Comparison of ENCODE assay signal across 10 mouse cellular contexts in the genomic region with DNA sequence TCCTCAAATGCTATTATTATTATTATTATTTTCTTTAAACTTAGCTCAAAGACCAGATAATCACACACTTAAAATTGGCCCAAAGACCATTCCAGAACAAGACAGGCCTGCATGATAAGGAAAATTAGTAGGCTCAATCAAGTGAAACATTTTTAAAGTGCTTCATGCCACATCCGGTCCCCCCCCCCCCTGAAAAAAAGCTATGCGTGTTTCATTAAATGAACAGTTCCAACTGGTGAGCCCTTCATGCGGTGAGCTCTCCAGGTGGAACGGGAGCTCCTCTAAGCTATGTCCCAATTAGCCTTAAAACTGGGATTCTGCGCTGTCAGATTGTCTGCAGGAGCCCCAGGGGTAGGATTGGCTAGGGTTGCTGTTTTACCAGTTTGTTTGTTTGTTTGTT. TPM values are rescaled to one million over a fixed set of nuclear protein-coding genes. Genes with fewer than 3 reads are reported as not detected.
DNase-seq lines count a peak whose midpoint lies in the region; ATAC-seq and TF ChIP-seq lines count a peak whose summit lies in the region.
"Had no signal": no experiment of that assay in that cellular context is flagged by ENCODE, and none has a peak within 500 bp of the region (broad histone marks: within the 10 kb centered on the region; RNA-seq: fewer than 3 reads in every experiment).

No protein-coding gene starts in this region.

- no peak for TF ChIP-seq POLR2A in spleen, adult 2 months (IDR thresholded peaks at IDR 0.05; ENCODE audit: low read depth, low read length)

- H3K27me3 ChIP-seq in heart, embryonic 10.5 days (ENCODE audit: insufficient read depth, poor library complexity, severe bottlenecking): 0 out of 2 replicates have a peak, but pooled peaks cover 3% of the 10 kb centered on the region
- no peaks in the 10 kb centered on the region for H3K27me3 ChIP-seq in spleen, adult 2 months (ENCODE audit: control insufficient read depth, insufficient read depth, low read length)
- H3K27me3 ChIP-seq in liver, embryonic 14.5 days (ENCODE audit: control insufficient read depth, insufficient read depth, low read length): no peaks in the 10 kb centered on the region
- no peaks in the 10 kb centered on the region for H3K27me3 ChIP-seq in stomach, postnatal 0 days (ENCODE audit: control insufficient read depth, insufficient read depth, low read length)

- peak overlapping the region; percentile 69; the same call in 1 of the 2 replicates for H3K4me3 ChIP-seq in heart, embryonic 10.5 days
- H3K4me3 ChIP-seq in spleen, adult 2 months (ENCODE audit: extremely low read depth, insufficient read depth, insufficient read length): no peak overlapping the region
- no peak overlapping the region for H3K4me3 ChIP-seq in liver, embryonic 14.5 days (ENCODE audit: insufficient read depth in 1 of 2, low read depth in 2 of 2, low read length in 2 of 2)
- H3K4me3 ChIP-seq in stomach, postnatal 0 days (ENCODE audit: low read depth, low read length): no peak overlapping the region

- TF ChIP-seq CTCF in spleen, adult 2 months (IDR thresholded peaks at IDR 0.05; ENCODE audit: extremely low read depth, insufficient read depth, insufficient read length, insufficient replicate concordance): no peak
- no peak for TF ChIP-seq CTCF in liver, embryonic 14.5 days (IDR thresholded peaks at IDR 0.05; ENCODE audit: low read depth)
- TF ChIP-seq CTCF in stomach, postnatal 0 days (IDR thresholded peaks at IDR 0.05; ENCODE audit: low read depth): no peak

- peaks cover 2% of the 10 kb centered on the region; the same call in 1 of the 2 replicates for H3K9me3 ChIP-seq in heart, embryonic 10.5 days
- H3K9me3 ChIP-seq in liver, embryonic 14.5 days (ENCODE audit: control insufficient read depth, low read length): no peaks in the 10 kb centered on the region
- no peaks in the 10 kb centered on the region for H3K9me3 ChIP-seq in stomach, postnatal 0 days (ENCODE audit: control insufficient read depth, low read length)

- H3K27ac ChIP-seq in heart, embryonic 10.5 days: no peak overlapping the region
- peak overlapping the region; percentile 73 for H3K27ac ChIP-seq in spleen, adult 2 months (ENCODE audit: insufficient read depth, low read length)
- no peak overlapping the region for H3K27ac ChIP-seq in liver, embryonic 14.5 days
- no peak overlapping the region for H3K27ac ChIP-seq in stomach, postnatal 0 days (replicated peaks)

- 0 out of 2 replicates have a peak, but pooled peaks cover 7% of the 10 kb centered on the region for H3K36me3 ChIP-seq in heart, embryonic 10.5 days
- H3K36me3 ChIP-seq in spleen, adult 2 months (ENCODE audit: control insufficient read depth, insufficient read depth, low read length): no peaks in the 10 kb centered on the region
- H3K36me3 ChIP-seq in liver, embryonic 14.5 days (replicated peaks; ENCODE audit: control insufficient read depth, insufficient read depth, low read depth): no peaks in the 10 kb centered on the region
- H3K36me3 ChIP-seq in stomach, postnatal 0 days (ENCODE audit: control insufficient read depth, insufficient read depth, low read length): no peaks in the 10 kb centered on the region

- WGBS in heart, embryonic 10.5 days: 82% methylated on average over 5 of the region's 5 CpGs
- WGBS in spleen, adult 2 months: 29% methylated on average over 5 of the region's 5 CpGs
- 72% methylated on average over 5 of the region's 5 CpGs for WGBS in liver, embryonic 14.5 days (ENCODE audit: insufficient replicate concordance)
- 67% methylated on average over 5 of the region's 5 CpGs for WGBS in stomach, postnatal 0 days

- intact Hi-C loops in heart, postnatal 10 days (cut with DNase I): no loop called here

- no peak for TF ChIP-seq EP300 in liver, embryonic 14.5 days (IDR thresholded peaks at IDR 0.05; ENCODE audit: low read depth)
- no peak for TF ChIP-seq EP300 in stomach, postnatal 0 days (optimal IDR thresholded peaks at IDR 0.05)

- no peak overlapping the region for H3K9ac ChIP-seq in liver, embryonic 14.5 days (replicated peaks)
- no peak overlapping the region for H3K9ac ChIP-seq in stomach, postnatal 0 days (ENCODE audit: low read length)

- H3K4me1 ChIP-seq in heart, embryonic 10.5 days: peaks cover 32% of the 10 kb centered on the region
- H3K4me1 ChIP-seq in spleen, adult 2 months (ENCODE audit: control insufficient read depth, insufficient read depth, insufficient read length): peaks cover 21% of the 10 kb centered on the region
- peaks cover 2 to 11% of the 10 kb centered on the region in 2 experiments; a peak in 2 of 4 replicates for H3K4me1 ChIP-seq in liver, embryonic 14.5 days (replicated peaks; ENCODE audit: control insufficient read depth in 2 of 2, insufficient read depth in 2 of 2, low read length in 1 of 2)
- 0 out of 2 replicates have a peak, but pooled peaks cover 3% of the 10 kb centered on the region for H3K4me1 ChIP-seq in stomach, postnatal 0 days (replicated peaks; ENCODE audit: control insufficient read depth, insufficient read depth)

- ATAC-seq in liver, embryonic 14.5 days (ENCODE audit: insufficient read depth): no peak
- no peak for ATAC-seq in stomach, postnatal 0 days (ENCODE audit: low FRiP score, low TSS enrichment)
- ATAC-seq in granulocyte monocyte progenitor cell, adult 5-6 weeks (replicated peaks; ENCODE audit: poor library complexity, severe bottlenecking): no peak

- H3K4me2 ChIP-seq in liver, embryonic 14.5 days (ENCODE audit: low read depth): peak overlapping the region; percentile 91; the same call in 1 of the 2 replicates
- peak overlapping the region; percentile 79 for H3K4me2 ChIP-seq in stomach, postnatal 0 days (replicated peaks; ENCODE audit: low read depth)

- no peak for DNase-seq in heart, embryonic 10.5 days (ENCODE audit: low spot score)
- DNase-seq in heart, postnatal 10 days: no peak
- no peak for DNase-seq in spleen, adult 2 months (ENCODE audit: low read depth in 1 of 2, low spot score in 2 of 2)
- no peak for DNase-seq in spleen, adult 18-20 months
- DNase-seq in liver, embryonic 14.5 days (ENCODE audit: low read depth in 3 of 3, low spot score in 3 of 3): no peak
- no peak for DNase-seq in stomach, postnatal 0 days (ENCODE audit: low spot score)
- DNase-seq in cerebellum, adult 8-10 months: no peak
- DNase-seq: adrenal gland, adult 8-10 months had no signal

RNA-seq across cellular contexts. Expression of gene Gm42791, which starts 21.3 kb away (rescaled TPM):
- polyA plus RNA-seq in heart, embryonic 10.5 days (2016; fragmentation: Nextera tagmentation; extraction: Ambion mirVana): 0.57 and 2.6 TPM in 2 replicates
- total RNA-seq in heart, postnatal 10 days (2021): 1 to 10 TPM; 4.1 to 6.0 TPM
- polyA plus RNA-seq in spleen, adult 2 months (2012; rRNA removed): not detected in 2 replicates
- not detected in 2 replicates for polyA plus RNA-seq in liver, embryonic 14.5 days (2012; rRNA removed)
- polyA plus RNA-seq in liver, embryonic 14.5 days (2014; fragmentation: Nextera tagmentation; extraction: Ambion mirVana): 1.0 TPM in 1 of 2 replicates, not detected in the other
- polyA plus RNA-seq in stomach, postnatal 0 days (2015; fragmentation: Nextera tagmentation; extraction: Ambion mirVana): 0.99 TPM in 1 of 2 replicates, not detected in the other
- total RNA-seq in granulocyte monocyte progenitor cell, adult 5-6 weeks (2014; fragmentation: Nextera tagmentation): 4.6 TPM in 1 of 2 replicates, not detected in the other
- total RNA-seq in granulocyte monocyte progenitor cell, adult 5-6 weeks (2017): 3.8 TPM in 1 of 2 replicates, not detected in the other
- polyA plus RNA-seq: C2C12 had no signal
